Mouse (Mus musculus) liver, embryonic 11.5 days (tissue): Measurements from ENCODE around the gene Chst8. TPM values are rescaled to one million over a fixed set of nuclear protein-coding genes. Genes with fewer than 3 reads are reported as not detected.

Experiments used
- ATAC-seq: fragments of 200-750 bp; cut with Nextera tagmentation; replicated peaks from 2 replicates; pipeline ENCODE4 v1.8.0; 2017; ENCODE audit warnings: moderate number of reproducible peaks, mild to moderate bottlenecking, moderate TSS enrichment, moderate library complexity; ENCODE audit not compliant: low FRiP score
- DNase-seq: peaks from one replicate; pipeline ENCODE4 v3.0.0-alpha.2; 2017; ENCODE audit warnings: low spot score
- H3K27ac ChIP-seq: fragments of 300-500 bp; sonication (generic); 2 replicates; pipeline ENCODE4 v1.5.1; 2014; ENCODE audit warnings: mild to moderate bottlenecking, low read depth, low read length, control low read depth
- H3K27me3 ChIP-seq: fragments of 300-500 bp; sonication (generic); replicated peaks from 2 replicates; pipeline ENCODE4 v1.6.1; 2014; ENCODE audit warnings: low read length, mixed read lengths; ENCODE audit not compliant: control insufficient read depth, insufficient read depth
- H3K36me3 ChIP-seq: fragments of 300-500 bp; sonication (generic); 2 replicates; pipeline ENCODE4 v1.6.1; 2014; ENCODE audit warnings: mild to moderate bottlenecking, low read length, moderate library complexity, mixed read lengths; ENCODE audit not compliant: control insufficient read depth, insufficient read depth
- H3K4me1 ChIP-seq: fragments of 300-500 bp; sonication (generic); replicated peaks from 2 replicates; pipeline ENCODE4 v1.6.1; 2014; ENCODE audit warnings: low read length, mixed read lengths; ENCODE audit not compliant: control insufficient read depth, insufficient read depth
- H3K4me2 ChIP-seq: fragments of 300-500 bp; sonication (generic); 2 replicates; pipeline ENCODE4 v1.6.1; 2014; ENCODE audit warnings: mild to moderate bottlenecking, control low read depth, moderate library complexity
- H3K4me3 ChIP-seq: fragments of 300-500 bp; sonication (generic); 2 replicates; pipeline ENCODE4 v1.5.1; 2014; ENCODE audit warnings: low read depth, low read length, control low read depth
- H3K9ac ChIP-seq: fragments of 300-500 bp; sonication (generic); 2 replicates; pipeline ENCODE4 v1.6.1; 2014; ENCODE audit warnings: low read depth, low read length, control low read depth
- H3K9me3 ChIP-seq: fragments of 300-500 bp; sonication (generic); 2 replicates; pipeline ENCODE4 v1.6.1; 2016; ENCODE audit warnings: low read length, inconsistent platforms, mixed read lengths; ENCODE audit not compliant: control insufficient read depth
- WGBS: fragments of 180-500 bp; shearing (Covaris S2); extraction: QIAGEN DNeasy Blood & Tissue Kit; methylation state at CpG from one replicate; pipeline ENCODE4 v1.1.7; 2014; 5-methylcytosine and 5-hydroxymethylcytosine counted together
- polyA plus RNA-seq: library from polyadenylated mRNA; unstranded; fragments of >200 nt; fragmentation: Nextera tagmentation; extraction: Ambion mirVana; gene quantifications from 2 replicates; pipeline ENCODE4 v1.2.1, GENCODE M21; 2014

Gene Chst8
- polyA plus RNA-seq, 1 experiment from 2014 or later, result 0.75 TPM

DNA sequence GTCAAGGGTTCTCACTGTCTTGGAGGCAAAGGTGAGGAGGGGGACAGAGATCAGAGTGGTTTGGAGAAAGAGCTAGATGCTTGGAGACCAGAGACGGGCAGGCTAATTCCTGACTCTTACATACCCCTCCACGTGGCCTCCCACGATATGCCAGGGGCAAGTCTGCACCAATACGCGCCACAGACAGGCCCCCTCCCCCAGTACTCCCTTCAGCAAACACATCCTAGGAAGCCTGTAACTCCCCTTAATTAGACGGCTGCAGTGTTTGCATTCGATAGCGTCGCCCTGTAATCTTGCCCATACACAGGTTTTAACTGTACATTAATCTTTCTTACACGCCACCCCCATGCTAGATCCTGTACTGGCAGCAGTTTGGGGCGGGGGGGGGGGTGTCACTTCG, 14.5 kb downstream of the Chst8 start:
- Histone ChIP-seq H3K4me1 (peaks cover 5% of the 10 kb centered on the region; the same call in 1 of the 2 replicates), H3K4me3 (no peak overlapping the region), H3K27ac (no peak overlapping the region), H3K36me3 (no peaks in the 10 kb centered on the region), H3K9me3 (no peaks in the 10 kb centered on the region), H3K4me2 (peak overlapping the region; percentile 34), H3K27me3 (peaks cover 4% of the 10 kb centered on the region; the same call in 1 of the 2 replicates), H3K9ac (no peak overlapping the region)
- WGBS, result 9% methylated on average over 12 of the region's 12 CpGs
- 0 out of 2 replicates have a peak, but pooled peaks have one; percentile 18 for ATAC-seq
- no peak for DNase-seq

DNA sequence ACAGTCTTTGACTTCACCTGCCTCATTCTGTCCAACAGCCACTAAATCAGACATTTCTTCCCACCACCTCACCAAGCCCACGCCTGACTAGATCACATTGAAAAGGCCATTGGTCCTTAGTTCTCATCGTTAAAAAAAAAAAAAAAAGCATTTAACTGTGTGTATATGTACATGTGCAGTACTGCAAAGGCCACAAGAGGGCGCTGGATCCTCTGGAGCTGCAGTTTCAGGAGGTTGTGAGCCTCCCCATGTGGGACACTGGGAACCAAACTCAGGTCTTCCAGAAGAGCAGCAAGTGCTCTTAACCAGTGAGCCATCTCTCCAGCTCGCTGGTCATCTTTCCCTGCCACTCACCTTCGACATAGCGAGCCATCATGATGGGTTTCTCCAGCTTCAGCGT, 22.1 kb downstream of the Chst8 start:
- Histone ChIP-seq H3K4me3 (no peak overlapping the region), H3K9ac (no peak overlapping the region), H3K4me1 (no peaks in the 10 kb centered on the region), H3K27ac (no peak overlapping the region), H3K4me2 (no peak overlapping the region), H3K27me3 (no peaks in the 10 kb centered on the region), H3K9me3 (no peaks in the 10 kb centered on the region), H3K36me3 (no peaks in the 10 kb centered on the region)
- WGBS, result 68% methylated on average over 7 of the region's 7 CpGs
- DNase-seq (no peak), ATAC-seq (no peak)

DNA sequence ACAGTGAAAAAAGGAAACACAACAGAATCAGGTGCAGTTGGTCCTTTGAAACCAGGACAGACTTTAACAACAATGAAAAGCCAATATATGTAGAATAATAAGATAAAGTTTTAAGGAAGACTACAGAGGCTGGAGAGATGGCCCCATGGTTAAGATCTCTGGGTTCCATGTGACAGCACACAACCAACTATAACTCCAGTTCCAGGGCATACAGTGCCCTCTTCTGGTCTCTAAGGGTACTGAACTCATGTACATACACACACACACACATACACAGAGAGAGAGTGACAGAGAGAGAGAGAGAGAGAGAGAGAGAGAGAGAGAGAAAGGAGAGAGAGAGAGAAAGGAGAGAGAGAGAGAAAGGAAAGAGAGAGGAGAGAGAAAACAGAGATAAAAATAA, 25.3 kb downstream of the Chst8 start:
- no peak overlapping the region for H3K4me2 ChIP-seq
- H3K4me1 ChIP-seq, result no peaks in the 10 kb centered on the region
- DNase-seq (no peak), ATAC-seq (no peak)
- H3K27ac ChIP-seq, result no peak overlapping the region
- H3K27me3 ChIP-seq, result no peaks in the 10 kb centered on the region
- no peak overlapping the region for H3K9ac ChIP-seq
- H3K36me3 ChIP-seq, result no peaks in the 10 kb centered on the region
- no peaks in the 10 kb centered on the region for H3K9me3 ChIP-seq
- H3K4me3 ChIP-seq, result no peak overlapping the region

DNA sequence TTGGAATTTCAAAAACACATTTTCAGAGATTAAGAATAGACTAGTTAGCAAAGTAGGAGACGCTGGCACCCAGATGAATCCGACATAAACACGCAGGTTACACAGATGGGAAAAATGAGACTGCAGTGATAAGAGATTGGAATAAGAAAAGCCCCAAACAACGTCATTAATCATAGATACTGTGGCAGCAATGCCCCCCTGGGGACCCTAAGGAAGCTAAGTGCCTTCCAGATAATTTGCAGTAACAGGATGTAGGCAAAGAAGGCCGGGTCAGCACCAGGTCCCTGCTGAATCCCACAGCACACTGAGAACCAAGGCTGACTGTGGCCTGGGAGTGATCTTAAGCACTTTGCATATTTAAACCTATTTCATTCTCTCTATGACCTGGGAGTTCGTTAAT, 27.5 kb downstream of the Chst8 start:
- Histone ChIP-seq H3K36me3 (no peaks in the 10 kb centered on the region), H3K27me3 (no peaks in the 10 kb centered on the region), H3K9ac (no peak overlapping the region), H3K4me2 (no peak overlapping the region), H3K27ac (no peak overlapping the region), H3K4me1 (no peaks in the 10 kb centered on the region), H3K9me3 (no peaks in the 10 kb centered on the region), H3K4me3 (no peak overlapping the region)
- DNase-seq, result no peak
- no peak for ATAC-seq
- 42% methylated on average over 6 of the region's 6 CpGs for WGBS

DNA sequence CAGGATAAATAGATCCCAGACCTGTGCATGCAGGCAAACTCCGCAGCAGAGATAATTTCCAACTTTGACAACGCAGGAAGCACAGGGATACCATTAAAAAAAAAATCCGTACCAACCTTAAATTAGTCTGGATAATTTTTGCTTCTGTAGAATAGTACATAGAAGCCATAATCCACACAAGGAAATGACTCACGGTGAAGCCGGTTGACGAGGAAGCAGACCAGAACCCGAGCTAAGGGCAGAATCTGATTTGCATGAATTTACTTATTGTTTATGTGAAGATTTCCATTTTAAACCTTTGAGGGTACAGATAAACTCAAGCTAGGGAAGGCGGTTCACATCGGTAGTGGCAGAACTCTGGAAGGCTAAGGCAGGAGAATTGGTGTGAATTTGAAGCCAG, 28.0 kb downstream of the Chst8 start:
- ATAC-seq, result no peak
- WGBS, result 62% methylated on average over 9 of the region's 9 CpGs

DNA sequence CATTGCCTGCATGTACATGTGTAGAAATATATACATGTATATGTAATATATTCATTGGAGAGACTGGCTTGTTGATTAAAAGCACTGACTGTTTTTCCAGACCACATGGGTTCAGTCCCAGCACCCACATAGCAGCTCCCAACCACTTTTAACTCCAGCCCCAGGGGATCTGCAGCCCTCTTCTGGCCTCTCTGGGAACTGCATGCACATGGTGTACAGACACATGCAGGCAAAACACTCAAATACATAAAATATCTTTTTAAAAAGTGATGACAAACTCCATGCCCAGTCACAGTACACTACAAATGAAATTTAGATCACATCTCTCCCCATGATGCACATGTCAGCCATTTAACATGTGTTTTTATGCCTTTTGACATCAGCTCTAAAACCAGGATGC, 30.5 kb downstream of the Chst8 start:
- Histone ChIP-seq H3K27ac (no peak overlapping the region), H3K4me1 (no peaks in the 10 kb centered on the region), H3K36me3 (no peaks in the 10 kb centered on the region), H3K4me2 (no peak overlapping the region), H3K4me3 (no peak overlapping the region), H3K27me3 (no peaks in the 10 kb centered on the region), H3K9me3 (no peaks in the 10 kb centered on the region), H3K9ac (no peak overlapping the region)
- DNase-seq (no peak), ATAC-seq (no peak)

More for the DNA sequence above, 28.0 kb downstream of the Chst8 start:
- Histone ChIP-seq H3K9ac (no peak overlapping the region), H3K4me1 (no peaks in the 10 kb centered on the region), H3K9me3 (no peaks in the 10 kb centered on the region), H3K4me2 (no peak overlapping the region), H3K27ac (no peak overlapping the region), H3K36me3 (no peaks in the 10 kb centered on the region), H3K27me3 (no peaks in the 10 kb centered on the region), H3K4me3 (no peak overlapping the region)
- no peak for DNase-seq

DNA sequence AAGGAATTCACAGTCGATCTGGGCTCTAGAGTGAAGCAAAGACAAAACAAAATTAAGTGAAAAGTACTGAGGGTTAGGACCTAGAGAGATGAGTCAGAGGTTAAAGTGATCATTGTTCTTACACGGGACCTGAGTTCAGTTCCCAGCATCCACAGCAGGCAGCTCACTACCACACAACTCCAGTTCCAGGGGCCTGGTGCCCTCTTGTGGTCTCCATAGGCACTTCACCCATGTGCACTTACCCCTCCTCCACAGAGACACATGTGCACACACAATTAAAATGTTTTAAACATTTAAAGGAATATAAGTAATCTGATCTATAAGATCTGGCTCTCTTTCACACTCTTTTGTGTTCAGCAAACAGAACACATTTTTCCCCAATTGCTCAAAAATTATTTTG, 31.3 kb downstream of the Chst8 start:
- H3K27ac ChIP-seq, result no peak overlapping the region
- ATAC-seq, result no peak
- no peak overlapping the region for H3K9ac ChIP-seq
- no peak overlapping the region for H3K4me2 ChIP-seq
- H3K36me3 ChIP-seq, result no peaks in the 10 kb centered on the region
- no peaks in the 10 kb centered on the region for H3K27me3 ChIP-seq
- DNase-seq, result no peak
- H3K4me1 ChIP-seq, result no peaks in the 10 kb centered on the region
- no peak overlapping the region for H3K4me3 ChIP-seq
- H3K9me3 ChIP-seq, result no peaks in the 10 kb centered on the region
- WGBS, result 90% methylated on average over 2 of the region's 2 CpGs

DNA sequence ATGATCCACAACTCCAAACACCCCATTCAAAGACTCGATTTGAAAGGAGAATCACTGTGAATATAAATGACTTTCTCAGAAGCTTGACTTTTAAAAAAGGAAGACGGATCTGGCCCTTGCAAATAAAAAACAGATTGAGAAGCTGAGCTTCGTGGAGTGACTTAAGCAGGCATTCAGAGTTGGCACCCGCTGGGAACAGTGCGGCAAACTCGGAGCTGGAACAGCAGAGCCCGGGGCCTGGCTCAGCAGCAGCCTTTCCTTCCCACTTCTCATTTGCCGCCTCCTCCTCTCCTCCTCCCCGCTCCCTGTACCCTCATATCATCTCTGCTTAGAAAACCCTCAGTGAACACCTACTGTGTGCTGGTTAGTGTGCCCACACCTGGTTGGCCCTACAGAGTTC, 34.1 kb downstream of the Chst8 start:
- Histone ChIP-seq H3K27ac (no peak overlapping the region), H3K9ac (no peak overlapping the region), H3K36me3 (no peaks in the 10 kb centered on the region), H3K27me3 (no peaks in the 10 kb centered on the region), H3K4me2 (no peak overlapping the region), H3K4me3 (no peak overlapping the region), H3K4me1 (no peaks in the 10 kb centered on the region), H3K9me3 (no peaks in the 10 kb centered on the region)
- DNase-seq (no peak), ATAC-seq (no peak)
- WGBS, result 35% methylated on average over 9 of the region's 9 CpGs

DNA sequence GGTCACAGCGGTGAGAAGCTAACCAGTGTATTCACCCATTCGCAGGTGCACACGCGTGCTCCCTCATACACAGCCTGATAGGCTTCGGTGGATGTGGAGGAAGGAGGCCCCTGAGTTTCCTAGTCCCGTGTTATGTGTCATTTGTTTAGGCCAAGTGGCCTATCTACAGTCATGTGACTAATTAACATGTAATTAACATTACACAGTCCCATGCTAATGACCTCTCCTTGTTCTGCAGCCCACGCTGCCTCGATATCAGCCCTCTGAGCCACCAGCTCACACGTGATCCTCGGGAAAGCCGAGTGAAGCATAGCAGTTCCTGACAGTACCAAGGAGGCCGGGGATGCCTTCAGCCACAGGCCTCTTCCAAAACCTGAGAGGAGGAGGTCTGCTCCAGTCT, 36.9 kb downstream of the Chst8 start:
- Histone ChIP-seq H3K4me1 (no peaks in the 10 kb centered on the region), H3K36me3 (no peaks in the 10 kb centered on the region), H3K4me3 (no peak overlapping the region), H3K4me2 (no peak overlapping the region), H3K27me3 (no peaks in the 10 kb centered on the region), H3K9me3 (no peaks in the 10 kb centered on the region), H3K9ac (no peak overlapping the region), H3K27ac (no peak overlapping the region)
- DNase-seq (no peak), ATAC-seq (no peak)
- 82% methylated on average over 12 of the region's 12 CpGs for WGBS
